Mouse (Mus musculus): ENCODE results near the gene Klhdc10. TPM values are rescaled to one million over a fixed set of nuclear protein-coding genes. Genes with fewer than 3 reads are reported as not detected.

The Klhdc10 gene
- polyA plus RNA-seq, 1 experiment, result 84.2 TPM

DNA sequence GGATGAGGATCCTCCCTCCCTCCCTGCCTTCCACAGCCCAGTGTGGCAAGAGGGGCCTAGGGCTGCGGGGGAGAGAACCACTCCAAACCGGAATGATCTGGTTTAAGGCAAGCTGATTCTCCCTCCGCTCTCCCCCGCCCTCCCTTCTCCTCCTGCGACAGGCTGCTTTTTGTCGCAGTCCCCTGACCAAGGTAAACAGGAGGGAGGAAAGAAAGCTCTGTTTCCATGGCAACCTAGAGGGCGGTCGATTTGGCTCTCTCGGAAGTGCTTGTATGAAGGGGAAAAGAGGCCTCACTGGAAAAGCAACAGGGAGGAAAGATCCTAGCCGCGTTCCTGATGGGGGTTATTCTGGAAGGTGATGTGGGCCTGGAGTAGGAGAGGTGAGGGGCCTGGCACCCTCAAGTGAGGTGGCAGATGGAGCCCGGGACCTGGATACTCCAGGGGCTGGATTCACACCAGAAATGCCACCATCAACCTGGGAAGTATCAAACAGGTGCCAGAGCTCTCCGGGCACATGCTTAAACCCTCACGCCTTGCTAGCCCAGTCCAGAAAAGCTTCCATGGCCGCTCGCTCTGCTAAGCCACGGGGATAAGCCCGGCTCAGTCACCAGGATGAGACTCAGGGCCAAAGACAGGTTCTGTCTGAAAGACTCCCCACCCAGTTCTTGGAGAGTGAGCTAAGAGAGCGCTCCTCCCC is 59.2 kb downstream of the Klhdc10 start:
- peak; percentile 85 to 93 for DNase-seq
- H3K4me1 ChIP-seq (ENCODE audit: control insufficient read depth, insufficient read depth, low read length), result peaks cover 37% of the 10 kb centered on the region
- H3K27ac ChIP-seq (ENCODE audit: insufficient read depth, low read length), result peak overlapping the region; percentile 99
- H3K4me3 ChIP-seq (replicated peaks; ENCODE audit: insufficient read depth, low read depth, low read length), result no peak overlapping the region
- H3K27me3 ChIP-seq (ENCODE audit: control insufficient read depth, insufficient read depth, low read length), result no peaks in the 10 kb centered on the region
- 6% methylated on average over 19 of the region's 19 CpGs for WGBS
- TF ChIP-seq CTCF (IDR thresholded peaks at IDR 0.05; ENCODE audit: borderline replicate concordance, insufficient read depth, low read depth, low read length) (no peak), POLR2A (IDR thresholded peaks at IDR 0.05; ENCODE audit: borderline replicate concordance, insufficient read depth, low read length) (peak; percentile 27; the same call in 1 of the 2 replicates)

GRCm38 (mm10) chr6:30461755-30462344 is 60.2 kb downstream of the Klhdc10 start:
- TF ChIP-seq POLR2A (IDR thresholded peaks at IDR 0.05; ENCODE audit: borderline replicate concordance, insufficient read depth, low read length) (no peak), CTCF (IDR thresholded peaks at IDR 0.05; ENCODE audit: borderline replicate concordance, insufficient read depth, low read depth, low read length) (no peak)
- WGBS, result 53% methylated on average over 13 of the region's 13 CpGs

DNA sequence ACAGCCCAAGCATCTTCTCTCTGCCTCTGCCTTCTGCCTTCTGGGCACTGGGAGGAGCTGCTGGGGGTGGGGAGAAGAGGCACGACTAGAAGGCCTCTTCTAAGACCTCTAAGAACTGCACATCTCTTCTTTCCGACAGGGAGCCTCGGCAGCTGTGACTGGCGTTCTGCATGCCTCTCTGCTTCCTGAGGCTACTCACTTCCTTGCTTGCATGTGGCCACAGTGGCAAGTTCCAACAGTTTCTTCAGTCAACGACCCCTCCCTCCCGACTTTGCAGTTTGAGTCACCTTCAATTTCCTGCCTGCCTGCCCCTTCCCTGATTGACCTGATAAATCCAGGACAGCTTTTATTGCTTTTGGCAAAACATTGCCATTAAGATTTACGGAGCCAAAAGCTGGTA is 61.2 kb downstream of the Klhdc10 start:
- Histone ChIP-seq H3K27me3 (ENCODE audit: control insufficient read depth, insufficient read depth, low read length) (no peaks in the 10 kb centered on the region), H3K4me1 (ENCODE audit: control insufficient read depth, insufficient read depth, low read length) (peaks cover 37% of the 10 kb centered on the region), H3K27ac (ENCODE audit: insufficient read depth, low read length) (no peak overlapping the region), H3K4me3 (replicated peaks; ENCODE audit: insufficient read depth, low read depth, low read length) (no peak overlapping the region)
- no peak for DNase-seq
- TF ChIP-seq POLR2A (IDR thresholded peaks at IDR 0.05; ENCODE audit: borderline replicate concordance, insufficient read depth, low read length) (no peak), CTCF (IDR thresholded peaks at IDR 0.05; ENCODE audit: borderline replicate concordance, insufficient read depth, low read depth, low read length) (no peak)
- 63% methylated on average over 7 of the region's 7 CpGs for whole genome bisulfite sequencing

More at GRCm38 (mm10) chr6:30461755-30462344, 60.2 kb downstream of the Klhdc10 start:
- no peak for DNase-seq
- Histone ChIP-seq H3K27me3 (ENCODE audit: control insufficient read depth, insufficient read depth, low read length) (no peaks in the 10 kb centered on the region), H3K4me1 (ENCODE audit: control insufficient read depth, insufficient read depth, low read length) (peaks cover 37% of the 10 kb centered on the region), H3K4me3 (replicated peaks; ENCODE audit: insufficient read depth, low read depth, low read length) (no peak overlapping the region), H3K27ac (ENCODE audit: insufficient read depth, low read length) (peak overlapping the region; percentile 99)

DNA sequence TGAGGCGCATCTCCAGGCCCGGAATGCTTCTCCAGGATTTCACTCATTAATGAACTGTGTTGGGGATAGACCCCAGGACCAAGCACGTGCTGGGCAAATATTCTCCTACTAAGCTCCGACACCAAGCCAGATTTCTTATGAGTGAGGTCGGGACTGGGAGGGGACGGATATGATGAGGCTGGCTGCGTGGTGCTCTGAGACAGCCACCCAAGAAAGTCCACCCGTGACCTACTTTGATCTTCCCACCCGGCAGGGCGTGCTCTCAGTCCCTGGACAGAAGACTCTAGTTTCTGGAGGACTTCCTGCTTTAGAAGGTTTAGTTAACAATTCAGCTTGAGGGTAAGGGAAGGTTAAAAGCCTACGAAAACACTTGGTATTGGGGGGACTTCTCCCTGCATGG is 63.9 kb downstream of the Klhdc10 start:
- Histone ChIP-seq H3K27me3 (ENCODE audit: control insufficient read depth, insufficient read depth, low read length) (no peaks in the 10 kb centered on the region), H3K4me3 (replicated peaks; ENCODE audit: insufficient read depth, low read depth, low read length) (no peak overlapping the region), H3K4me1 (ENCODE audit: control insufficient read depth, insufficient read depth, low read length) (peaks cover 31% of the 10 kb centered on the region), H3K27ac (ENCODE audit: insufficient read depth, low read length) (no peak overlapping the region)
- TF ChIP-seq POLR2A (IDR thresholded peaks at IDR 0.05; ENCODE audit: borderline replicate concordance, insufficient read depth, low read length), result no peak
- no peak for TF ChIP-seq CTCF (IDR thresholded peaks at IDR 0.05; ENCODE audit: borderline replicate concordance, insufficient read depth, low read depth, low read length)
- WGBS, result 90% methylated on average over 11 of the region's 11 CpGs
- no peak for DNase-seq

- Histone ChIP-seq H3K27me3 (ENCODE audit: control insufficient read depth, insufficient read depth, low read length) (no peaks in the 10 kb centered on the region), H3K4me1 (ENCODE audit: control insufficient read depth, insufficient read depth, low read length) (peaks cover 18% of the 10 kb centered on the region), H3K27ac (ENCODE audit: insufficient read depth, low read length) (no peak overlapping the region), H3K4me3 (replicated peaks; ENCODE audit: insufficient read depth, low read depth, low read length) (no peak overlapping the region)
- DNase-seq, result no peak
- TF ChIP-seq CTCF (IDR thresholded peaks at IDR 0.05; ENCODE audit: borderline replicate concordance, insufficient read depth, low read depth, low read length), result no peak
- TF ChIP-seq POLR2A (IDR thresholded peaks at IDR 0.05; ENCODE audit: borderline replicate concordance, insufficient read depth, low read length), result no peak
- 56% methylated on average over 1 of the region's 1 CpGs for WGBS
Measured at GRCm38 (mm10) chr6:30468058-30468457, 66.4 kb downstream of the Klhdc10 start.

DNA sequence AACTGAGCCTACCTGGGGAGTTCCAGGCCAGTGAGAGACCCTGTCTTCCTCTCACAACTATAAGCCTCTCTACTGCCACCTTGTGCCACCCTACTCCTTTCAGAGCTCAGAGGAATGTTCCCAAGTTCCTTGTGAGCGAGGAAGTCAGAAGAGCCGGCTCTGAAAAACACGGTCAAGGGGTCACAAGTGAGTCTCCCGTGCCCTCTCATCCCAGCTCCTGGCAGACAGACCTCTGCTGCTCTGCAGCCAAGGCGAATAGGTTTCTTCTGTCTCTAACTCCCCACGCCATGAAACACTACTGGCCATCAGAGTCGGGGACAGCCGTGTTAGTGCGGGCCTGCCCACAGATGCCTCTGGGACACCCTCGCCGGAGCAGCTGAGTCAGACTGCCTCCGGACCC is 67.0 kb downstream of the Klhdc10 start:
- H3K27me3 ChIP-seq (ENCODE audit: control insufficient read depth, insufficient read depth, low read length), result no peaks in the 10 kb centered on the region
- WGBS, result 31% methylated on average over 12 of the region's 12 CpGs
- peaks cover 18% of the 10 kb centered on the region for H3K4me1 ChIP-seq (ENCODE audit: control insufficient read depth, insufficient read depth, low read length)
- no peak overlapping the region for H3K4me3 ChIP-seq (replicated peaks; ENCODE audit: insufficient read depth, low read depth, low read length)
- DNase-seq, result peak; percentile 66
- TF ChIP-seq CTCF (IDR thresholded peaks at IDR 0.05; ENCODE audit: borderline replicate concordance, insufficient read depth, low read depth, low read length) (peak; percentile 57; the same call in 1 of the 2 replicates), POLR2A (IDR thresholded peaks at IDR 0.05; ENCODE audit: borderline replicate concordance, insufficient read depth, low read length) (no peak)
- peak overlapping the region; percentile 44 for H3K27ac ChIP-seq (ENCODE audit: insufficient read depth, low read length)

GRCm38 (mm10) chr6:30469370-30469769 is 67.7 kb downstream of the Klhdc10 start:
- Histone ChIP-seq H3K27me3 (ENCODE audit: control insufficient read depth, insufficient read depth, low read length) (no peaks in the 10 kb centered on the region), H3K4me1 (ENCODE audit: control insufficient read depth, insufficient read depth, low read length) (peaks cover 18% of the 10 kb centered on the region), H3K4me3 (replicated peaks; ENCODE audit: insufficient read depth, low read depth, low read length) (no peak overlapping the region), H3K27ac (ENCODE audit: insufficient read depth, low read length) (peak overlapping the region; percentile 44)
- peak; percentile 89 to 92 for DNase-seq
- no peak; the same call in 1 of the 2 replicates for TF ChIP-seq POLR2A (IDR thresholded peaks at IDR 0.05; ENCODE audit: borderline replicate concordance, insufficient read depth, low read length)
- no peak for TF ChIP-seq CTCF (IDR thresholded peaks at IDR 0.05; ENCODE audit: borderline replicate concordance, insufficient read depth, low read depth, low read length)
- WGBS, result 4% methylated on average over 12 of the region's 12 CpGs

DNA sequence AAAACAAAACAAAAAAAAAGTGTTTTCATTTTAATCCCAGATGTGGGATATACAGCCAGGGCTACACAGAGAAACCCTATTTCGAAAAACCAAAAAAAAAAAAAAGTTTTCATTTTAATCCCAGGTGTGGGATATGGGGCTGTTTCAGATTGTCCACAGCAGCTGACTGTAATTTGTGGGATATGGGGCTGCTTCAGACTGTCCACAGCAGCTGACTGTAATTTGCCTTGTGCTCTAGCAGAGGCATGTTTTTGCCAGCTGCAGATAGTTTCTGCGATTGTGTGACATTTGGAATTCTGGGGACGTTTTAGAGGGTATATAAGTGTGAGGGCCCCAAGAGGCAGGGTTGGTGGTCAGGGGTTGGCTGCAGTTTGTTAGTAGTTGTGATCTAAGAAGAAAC is 70.0 kb downstream of the Klhdc10 start:
- no peak for DNase-seq
- H3K27ac ChIP-seq (ENCODE audit: insufficient read depth, low read length), result no peak overlapping the region
- TF ChIP-seq CTCF (IDR thresholded peaks at IDR 0.05; ENCODE audit: borderline replicate concordance, insufficient read depth, low read depth, low read length), result no peak
- no peak for TF ChIP-seq POLR2A (IDR thresholded peaks at IDR 0.05; ENCODE audit: borderline replicate concordance, insufficient read depth, low read length)
- no peak overlapping the region for H3K4me3 ChIP-seq (replicated peaks; ENCODE audit: insufficient read depth, low read depth, low read length)
- WGBS, result 90% methylated on average over 3 of the region's 3 CpGs
- H3K4me1 ChIP-seq (ENCODE audit: control insufficient read depth, insufficient read depth, low read length), result peaks cover 25% of the 10 kb centered on the region
- no peaks in the 10 kb centered on the region for H3K27me3 ChIP-seq (ENCODE audit: control insufficient read depth, insufficient read depth, low read length)

Measured in cerebellum, adult 2 months (tissue).